Mouse (Mus musculus) c-Kit-positive CD71-negative TER-119-negative erythroid progenitor cells, embryonic 14.5 days (primary cell): ENCODE measurements around the gene Gtf2ird1.
"Not testable (repeated sequence)": the region's sequence is repeated elsewhere in the genome, so short reads cannot be mapped to it uniquely, and the experiment has no call there.

Experiments used
- DNase-seq: peaks from one replicate; pipeline ENCODE4 v3.0.0-alpha.2; 2013; ENCODE audit warnings: low read depth

Gtf2ird1 gene

DNA sequence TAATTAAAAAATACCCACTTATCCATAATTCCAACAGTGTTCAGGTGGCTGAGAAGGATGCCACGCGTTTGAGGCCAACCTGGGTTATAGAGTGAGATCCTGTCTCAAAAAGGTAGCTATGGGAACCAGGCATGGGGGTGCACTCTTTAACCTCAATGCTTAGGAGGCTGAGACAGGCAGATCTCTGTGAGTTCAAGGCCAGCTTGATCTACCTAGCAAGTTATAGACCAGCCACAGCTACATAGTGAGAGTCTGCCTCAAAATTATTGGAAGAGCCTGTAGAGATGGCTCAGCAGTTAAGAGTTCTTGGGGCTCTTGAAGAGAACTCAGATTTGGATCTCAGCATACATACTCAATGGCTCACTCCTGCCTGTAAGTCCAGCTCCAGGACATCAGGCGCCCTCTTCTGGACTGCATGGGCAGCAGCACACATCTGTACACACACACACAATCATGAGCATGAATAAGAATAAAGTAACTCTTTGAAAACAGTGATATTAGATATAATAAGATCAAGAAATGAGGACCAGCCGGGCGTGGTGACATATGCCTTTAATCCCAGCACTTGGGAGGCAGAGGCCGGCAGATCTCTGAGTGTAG lies 18.6 kb upstream of the Gtf2ird1 start:
- DNase-seq: no peak

GRCm38 (mm10) chr5:134473902-134474301 lies 17.4 kb upstream of the Gtf2ird1 start:
- DNase-seq: no peak

DNA sequence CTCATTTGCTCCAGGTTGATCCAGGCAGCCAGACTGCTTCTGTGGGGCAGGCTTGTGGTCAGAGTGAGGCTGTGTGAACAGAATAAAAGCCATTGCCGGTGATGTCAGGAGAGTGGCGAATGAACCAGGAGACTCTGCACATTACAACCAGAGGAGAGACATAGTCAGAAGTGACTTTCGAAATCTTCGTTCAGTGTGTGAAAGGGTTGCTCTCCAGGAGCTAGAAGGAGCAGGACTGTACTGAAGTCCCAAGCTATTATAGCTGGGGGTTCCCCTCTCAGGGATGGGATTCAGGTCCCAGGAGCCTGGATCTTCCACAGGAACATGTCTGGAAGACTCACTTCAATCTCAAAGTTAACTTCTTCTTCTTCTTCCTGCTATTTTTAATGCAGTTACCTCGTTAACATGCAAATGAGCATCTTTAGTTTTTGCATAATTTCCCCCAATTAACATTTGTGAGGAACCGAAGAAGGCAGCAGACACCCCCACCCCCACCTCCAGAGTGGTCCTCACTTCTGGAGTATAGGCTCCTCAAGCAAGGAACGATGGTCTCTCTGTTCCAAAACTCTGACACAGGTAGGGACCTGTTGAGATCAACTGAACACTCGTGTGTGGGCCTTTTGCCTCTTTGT lies 14.1 kb upstream of the Gtf2ird1 start:
- no peak for DNase-seq

- no peak for DNase-seq
These were observed 13.1 kb upstream of the Gtf2ird1 start for GRCm38 (mm10) chr5:134469559-134470150.

DNA sequence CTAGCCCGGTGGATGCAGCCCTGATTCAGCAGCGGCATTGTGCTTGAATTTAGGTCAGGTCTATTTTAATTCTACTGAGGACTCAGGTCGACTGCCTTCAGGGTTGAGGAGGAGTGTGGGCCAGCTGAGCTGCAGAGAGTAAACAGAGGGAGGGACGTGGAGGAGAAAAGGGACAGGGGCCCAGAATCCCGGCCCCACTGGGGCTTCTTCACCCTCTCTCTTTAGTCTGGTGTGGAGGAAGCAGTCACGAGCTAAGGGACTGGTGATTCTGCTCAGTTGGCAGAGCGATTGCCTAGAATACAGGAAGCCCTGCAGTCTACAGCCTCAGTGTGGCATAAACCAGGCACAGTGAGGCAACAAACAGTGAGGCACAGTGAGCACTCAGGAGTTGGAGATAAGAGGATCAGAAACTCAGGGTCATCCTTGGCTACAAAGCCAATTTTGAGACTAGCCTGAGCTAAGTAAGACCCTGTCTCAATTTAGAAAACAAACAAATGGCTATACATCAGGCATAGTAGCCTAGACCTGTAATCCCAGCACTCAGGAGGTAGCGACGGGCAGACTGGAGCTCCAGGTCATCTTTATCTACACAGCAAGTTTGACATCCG lies 11.7 kb upstream of the Gtf2ird1 start:
- DNase-seq: no peak

DNA sequence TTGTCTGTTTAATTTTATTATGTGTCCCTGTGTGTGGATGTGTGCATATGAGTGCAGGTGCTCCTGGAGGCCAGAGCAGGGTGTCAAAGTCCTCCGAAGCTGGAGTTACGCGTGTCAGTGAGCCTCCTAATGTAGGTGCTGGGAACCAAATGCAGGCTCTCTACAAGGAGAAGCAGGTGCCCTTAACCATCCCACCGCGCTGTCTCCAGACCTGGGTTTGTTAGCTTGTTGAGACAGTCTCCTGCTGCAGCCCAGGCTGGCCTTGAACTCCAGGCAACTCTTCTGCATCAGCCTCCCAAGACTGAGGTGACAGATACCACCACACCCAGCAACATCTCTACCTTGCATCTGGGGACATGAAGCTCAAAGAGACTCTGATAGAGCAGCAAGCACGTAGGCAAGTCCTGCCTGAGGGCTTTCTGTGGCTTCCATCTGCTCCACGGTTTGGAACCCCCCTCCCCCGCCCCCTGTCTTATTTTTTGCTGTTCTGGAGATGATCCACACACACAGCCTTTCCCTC lies 10.6 kb upstream of the Gtf2ird1 start:
- DNase-seq: no peak

GRCm38 (mm10) chr5:134466296-134467029 lies 9.9 kb upstream of the Gtf2ird1 start:
- no peak for DNase-seq

GRCm38 (mm10) chr5:134465197-134465596 lies 8.7 kb upstream of the Gtf2ird1 start:
- no peak for DNase-seq

DNA sequence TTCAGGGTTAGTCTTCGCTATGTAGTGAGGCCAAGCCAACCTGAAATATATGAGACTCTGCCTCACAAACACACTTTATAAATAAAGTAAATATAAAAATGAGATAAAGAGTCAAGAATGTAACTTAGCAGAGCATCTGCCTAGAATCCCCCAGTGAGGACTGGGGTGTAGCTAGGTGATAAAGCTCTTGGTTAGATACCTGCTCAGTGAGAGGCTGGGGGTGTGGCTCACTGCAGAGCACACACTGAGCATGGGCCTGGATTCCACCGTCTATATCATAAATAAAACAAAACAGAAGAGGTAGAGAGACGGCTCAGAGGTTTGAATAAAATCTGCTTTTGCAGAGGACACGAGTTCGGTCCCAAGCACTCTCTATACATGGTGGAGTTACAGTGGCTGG lies 7.7 kb upstream of the Gtf2ird1 start:
- DNase-seq: no peak

DNA sequence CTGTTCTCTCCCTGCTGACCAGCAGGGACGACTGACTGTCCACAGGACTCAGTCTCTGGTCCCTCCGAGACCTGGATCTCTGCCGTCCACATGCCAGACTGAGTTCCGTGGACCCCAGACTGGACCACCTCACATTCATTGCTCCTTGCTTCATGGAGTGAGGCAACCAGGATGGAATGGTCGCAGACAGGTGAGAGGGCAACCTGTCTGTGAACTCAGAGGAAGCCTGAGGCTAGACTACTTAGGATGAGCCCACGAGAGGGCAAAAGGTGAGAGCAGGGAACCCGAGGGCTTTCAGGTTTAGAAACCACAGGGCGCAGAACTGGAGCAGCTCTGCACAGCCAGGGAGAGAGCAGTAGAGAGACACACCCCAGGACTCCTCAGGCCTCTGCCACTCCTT lies 6.2 kb upstream of the Gtf2ird1 start:
- DNase-seq: no peak

DNA sequence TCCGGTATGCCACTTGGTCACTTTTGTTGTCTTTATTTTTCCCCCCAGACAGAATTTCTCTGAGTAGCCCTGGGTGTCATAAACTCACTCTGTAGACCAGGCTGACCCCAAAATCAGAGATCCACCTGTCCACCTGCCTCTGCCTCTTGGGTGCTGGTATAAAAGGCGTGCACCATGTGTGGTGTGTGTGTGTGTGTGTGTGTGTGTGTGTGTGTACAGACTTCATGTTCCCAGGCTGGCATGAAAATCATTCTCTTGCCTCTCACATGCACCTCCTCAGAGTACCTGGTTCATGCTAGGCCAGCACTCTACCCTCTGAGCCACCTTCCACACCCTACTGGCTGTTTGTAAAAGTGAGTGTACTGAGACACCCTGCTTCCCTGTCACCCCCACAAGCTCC lies 5.8 kb upstream of the Gtf2ird1 start:
- no peak for DNase-seq

- no peak for DNase-seq
These were observed 4.0 kb upstream of the Gtf2ird1 start for GRCm38 (mm10) chr5:134460546-134460945.

GRCm38 (mm10) chr5:134459096-134459495 lies 2.6 kb upstream of the Gtf2ird1 start:
- no peak for DNase-seq

DNA sequence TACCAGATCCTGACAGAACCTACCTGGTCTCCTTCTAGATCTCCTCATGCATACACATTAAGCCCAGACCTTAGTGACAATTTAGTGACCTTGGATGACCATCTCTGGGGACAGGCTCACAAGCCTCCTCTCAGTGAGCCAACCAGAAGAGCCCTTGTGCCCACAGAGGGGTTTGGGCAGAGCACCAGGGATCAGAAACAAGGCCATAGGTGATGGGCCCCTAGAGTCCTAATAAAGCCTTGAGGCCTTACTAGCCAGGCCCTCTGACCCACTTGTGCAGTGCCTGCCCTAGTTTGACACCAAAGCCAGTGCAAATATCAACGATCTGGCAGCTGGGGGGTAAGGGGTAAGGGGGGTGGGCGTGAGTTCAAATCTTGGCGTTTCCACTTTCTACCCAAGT lies 1.9 kb upstream of the Gtf2ird1 start:
- DNase-seq: no peak

DNA sequence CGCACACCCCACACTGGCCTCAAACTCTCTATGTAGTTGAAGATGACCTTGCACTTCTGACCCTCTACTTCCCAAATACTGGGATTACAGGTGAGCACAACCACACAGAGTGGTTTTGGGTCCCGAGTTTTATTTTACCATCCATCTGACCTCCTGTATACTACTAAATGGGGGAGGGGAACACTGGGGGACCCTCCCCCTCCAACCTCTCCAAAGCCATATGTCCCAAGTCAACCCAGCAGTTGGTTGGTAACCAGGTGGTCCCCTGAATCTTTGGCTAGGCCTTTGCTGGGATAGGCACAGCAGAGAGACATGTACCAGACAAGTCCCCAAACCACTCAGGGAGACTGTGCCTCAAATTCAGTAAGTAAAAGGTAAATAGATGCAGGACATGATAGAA lies 855 bp upstream of the Gtf2ird1 start:
- no peak for DNase-seq

DNA sequence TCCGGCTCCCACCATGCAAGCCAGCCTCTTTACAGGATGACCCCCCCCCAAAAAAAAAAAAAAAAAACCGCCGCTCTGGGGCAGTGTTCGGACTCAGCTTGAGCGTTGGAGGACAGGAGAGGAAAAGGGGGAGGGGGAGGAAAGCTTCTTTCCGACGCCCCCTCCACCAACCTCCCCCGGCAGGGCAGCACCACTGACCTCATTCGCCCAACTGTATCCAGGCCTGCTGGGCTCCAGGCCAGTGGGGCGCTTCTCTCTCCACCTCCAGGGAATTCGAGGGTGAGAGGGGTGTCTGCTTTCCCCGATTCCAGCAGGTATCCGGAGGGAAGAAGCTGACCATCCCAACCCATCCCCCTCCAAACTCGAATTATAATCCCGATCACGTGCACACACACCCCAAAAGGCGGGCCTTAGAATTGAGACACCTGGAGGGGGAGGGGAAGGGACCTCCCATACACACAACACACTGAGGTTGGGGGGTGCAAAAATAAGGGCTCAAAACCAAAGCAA lies 547 bp downstream of the Gtf2ird1 start:
- no peak for DNase-seq

DNA sequence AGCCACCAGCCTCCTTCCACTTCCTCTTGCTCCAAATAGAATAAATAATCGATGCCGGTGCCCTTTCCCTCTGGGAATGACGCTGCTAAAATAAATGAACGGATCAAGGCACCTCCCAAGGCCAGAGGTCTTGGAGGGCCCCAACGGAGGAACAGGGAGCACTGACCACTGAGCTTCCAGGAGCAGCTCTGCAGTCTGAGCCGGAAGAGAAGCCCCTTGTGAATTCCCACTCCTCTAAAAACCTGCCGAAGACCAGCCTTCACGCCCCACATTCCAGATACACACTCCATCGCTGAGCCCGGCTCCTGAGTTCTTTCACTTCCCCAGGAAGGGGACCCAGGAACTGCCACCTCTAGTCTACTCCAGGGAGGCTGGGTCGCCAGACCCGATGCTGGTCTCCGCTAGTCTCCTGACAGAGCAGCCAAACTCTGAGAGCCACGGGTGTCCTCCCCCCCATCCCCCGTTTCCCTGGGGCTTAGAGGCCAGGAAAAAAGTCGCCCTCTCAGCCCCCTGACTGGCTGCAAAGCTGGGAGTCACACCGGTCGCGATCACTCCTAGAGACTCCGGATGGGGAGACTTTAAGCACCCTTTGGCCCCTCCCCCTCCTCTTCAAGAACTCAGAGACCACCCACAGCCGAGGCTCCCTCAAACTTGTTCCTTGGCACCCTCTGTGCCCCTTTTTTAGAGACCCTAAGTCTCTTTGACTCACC lies 1.2 kb downstream of the Gtf2ird1 start:
- no peak for DNase-seq

- no peak for DNase-seq
These were observed 2.1 kb downstream of the Gtf2ird1 start for GRCm38 (mm10) chr5:134454421-134454820.

- DNase-seq: no peak
These were observed 2.9 kb downstream of the Gtf2ird1 start for GRCm38 (mm10) chr5:134453577-134453976.

DNA sequence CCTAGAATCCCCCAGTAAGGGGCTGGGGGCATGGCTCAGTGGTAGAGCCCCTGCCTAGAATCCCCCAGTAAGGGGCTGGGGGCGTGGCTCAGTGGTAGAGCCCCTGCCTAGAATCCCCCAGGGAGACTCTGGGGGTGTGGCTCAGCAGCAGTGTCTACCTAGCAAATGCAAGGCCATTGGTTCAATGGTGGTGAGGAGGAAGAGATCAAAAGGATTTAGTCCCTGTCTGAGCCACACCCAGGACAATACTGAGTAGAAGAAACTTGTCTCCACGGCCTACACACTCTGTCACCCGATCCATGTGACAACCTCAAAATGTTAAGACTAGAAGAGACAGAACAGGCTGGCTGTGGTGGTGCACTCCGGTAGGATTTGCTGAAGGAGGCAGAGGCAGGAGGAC lies 9.8 kb downstream of the Gtf2ird1 start:
- DNase-seq: not testable (repeated sequence)

DNA sequence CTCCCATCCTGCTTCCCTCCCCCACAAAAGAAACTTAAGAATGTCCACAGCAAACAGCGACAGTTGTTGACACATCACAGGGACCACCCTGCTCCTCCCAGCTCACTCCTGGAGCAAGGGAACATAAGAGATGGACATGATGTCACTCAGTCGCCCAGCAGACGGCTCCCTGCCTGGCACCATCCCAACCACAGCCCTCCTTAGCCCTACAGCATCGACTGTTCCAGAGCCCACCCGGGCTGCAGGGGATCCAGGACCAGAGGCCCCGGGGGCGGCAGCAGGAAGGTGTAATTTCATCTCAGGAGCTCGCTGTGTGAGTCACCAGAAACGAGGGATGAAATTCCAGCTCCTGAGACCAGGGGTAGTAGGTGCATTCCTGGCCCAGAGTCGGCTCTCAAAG lies 10.6 kb downstream of the Gtf2ird1 start:
- no peak for DNase-seq
